Mouse (Mus musculus): Measurements from ENCODE around the gene Sirt6. TPM values are rescaled to one million over a fixed set of nuclear protein-coding genes. Genes with fewer than 3 reads are reported as not detected.
A peak's percentile ranks its signal among the peaks of the same experiment; 100 is the strongest.

The Sirt6 gene
- polyA plus RNA-seq, 1 experiment from 2014 or later: 52.3 TPM

GRCm38 (mm10) chr10:81591846-81592245, 35.8 kb downstream of the Sirt6 start:
- 86% methylated on average over 8 of the region's 9 CpGs for WGBS
- ATAC-seq: no peak
- Histone ChIP-seq H3K27me3 (ENCODE audit: control insufficient read depth, insufficient read depth, low read depth, low read length) (peaks cover 33% of the 10 kb centered on the region), H3K27ac (ENCODE audit: low read length) (no peak overlapping the region), H3K4me2 (ENCODE audit: low read length) (no peak overlapping the region), H3K4me3 (ENCODE audit: low read depth, low read length) (no peak overlapping the region), H3K9me3 (replicated peaks; ENCODE audit: control insufficient read depth, low read length, poor library complexity, severe bottlenecking) (no peaks in the 10 kb centered on the region), H3K36me3 (ENCODE audit: control insufficient read depth, insufficient read depth, low read length) (0 out of 2 replicates have a peak, but pooled peaks cover 4% of the 10 kb centered on the region), H3K9ac (ENCODE audit: low read depth, low read length) (no peak overlapping the region), H3K4me1 (ENCODE audit: control insufficient read depth, insufficient read depth, low read length) (peaks cover 16% of the 10 kb centered on the region)

- ATAC-seq: no peak
- Histone ChIP-seq H3K27ac (ENCODE audit: low read length) (no peak overlapping the region), H3K9ac (ENCODE audit: low read depth, low read length) (no peak overlapping the region), H3K9me3 (replicated peaks; ENCODE audit: control insufficient read depth, low read length, poor library complexity, severe bottlenecking) (no peaks in the 10 kb centered on the region), H3K4me2 (ENCODE audit: low read length) (no peak overlapping the region), H3K36me3 (ENCODE audit: control insufficient read depth, insufficient read depth, low read length) (0 out of 2 replicates have a peak, but pooled peaks cover 4% of the 10 kb centered on the region), H3K4me3 (ENCODE audit: low read depth, low read length) (no peak overlapping the region), H3K27me3 (ENCODE audit: control insufficient read depth, insufficient read depth, low read depth, low read length) (peaks cover 26% of the 10 kb centered on the region), H3K4me1 (ENCODE audit: control insufficient read depth, insufficient read depth, low read length) (no peaks in the 10 kb centered on the region)
- 73% methylated on average over 7 of the region's 7 CpGs for WGBS
These were observed 38.9 kb downstream of the Sirt6 start for GRCm38 (mm10) chr10:81588739-81589138.

DNA sequence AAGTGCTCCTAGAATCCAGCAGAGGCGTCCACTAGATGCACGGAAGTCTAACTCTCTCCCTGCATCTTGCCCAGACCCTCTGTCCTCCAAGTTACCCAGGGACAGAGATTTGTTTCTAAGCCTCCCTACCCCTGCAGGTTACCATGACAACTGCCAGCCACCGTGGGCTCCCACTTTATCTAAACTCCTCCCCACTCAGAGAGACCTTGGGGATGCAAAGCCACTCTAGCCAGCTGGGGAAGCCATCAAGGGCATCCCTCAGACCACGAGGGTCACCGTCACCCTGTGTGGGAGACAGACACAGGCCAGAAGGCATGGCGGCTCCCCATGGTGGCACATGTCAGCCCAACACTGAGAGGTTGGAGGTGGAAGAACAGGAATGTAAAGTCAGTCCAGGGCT, 44.2 kb downstream of the Sirt6 start:
- H3K9me3 ChIP-seq (replicated peaks; ENCODE audit: control insufficient read depth, low read length, poor library complexity, severe bottlenecking): no peaks in the 10 kb centered on the region
- H3K4me1 ChIP-seq (ENCODE audit: control insufficient read depth, insufficient read depth, low read length): no peaks in the 10 kb centered on the region
- ATAC-seq: no peak
- H3K27ac ChIP-seq (ENCODE audit: low read length): no peak overlapping the region
- H3K4me2 ChIP-seq (ENCODE audit: low read length): no peak overlapping the region
- 32% methylated on average over 6 of the region's 6 CpGs for WGBS
- no peak overlapping the region for H3K4me3 ChIP-seq (ENCODE audit: low read depth, low read length)
- peaks cover 21% of the 10 kb centered on the region; the same call in 1 of the 2 replicates for H3K27me3 ChIP-seq (ENCODE audit: control insufficient read depth, insufficient read depth, low read depth, low read length)
- no peak overlapping the region for H3K9ac ChIP-seq (ENCODE audit: low read depth, low read length)
- 0 out of 2 replicates have a peak, but pooled peaks cover 4% of the 10 kb centered on the region for H3K36me3 ChIP-seq (ENCODE audit: control insufficient read depth, insufficient read depth, low read length)

DNA sequence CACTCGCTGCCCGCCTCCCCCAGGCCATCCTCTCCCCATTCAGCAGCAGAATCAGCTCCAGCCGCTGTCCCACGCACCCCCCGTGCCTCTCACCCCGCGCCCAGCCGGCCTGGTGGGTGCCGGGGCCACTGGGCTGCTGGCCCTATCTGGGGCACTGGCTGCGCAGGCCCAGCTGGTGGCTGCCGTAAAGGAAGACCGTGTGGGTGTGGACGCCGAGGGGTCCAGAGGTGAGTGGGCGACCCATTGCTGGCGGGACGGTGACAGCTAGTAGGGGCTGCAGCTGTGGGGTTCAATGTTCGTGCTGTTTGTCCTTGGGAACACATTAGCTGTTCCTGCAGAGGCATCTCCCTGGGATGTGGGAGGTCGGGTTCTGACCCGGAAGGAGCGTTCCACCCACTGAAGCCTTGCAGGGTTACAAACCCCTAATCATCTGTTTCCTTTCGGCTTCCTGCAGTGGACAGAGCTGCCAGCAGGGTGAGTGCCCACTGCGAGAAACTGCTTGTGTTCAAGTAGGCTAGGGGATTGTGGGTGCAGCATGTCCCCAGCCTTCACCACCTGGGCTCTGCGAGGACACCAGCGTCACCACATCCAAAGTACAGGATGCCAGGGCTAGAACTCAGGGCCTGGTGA, 47.0 kb downstream of the Sirt6 start:
- 59% methylated on average over 25 of the region's 25 CpGs for WGBS
- H3K27me3 ChIP-seq (ENCODE audit: control insufficient read depth, insufficient read depth, low read depth, low read length): peaks cover 22% of the 10 kb centered on the region

GRCm38 (mm10) chr10:81579967-81580366, 47.6 kb downstream of the Sirt6 start:
- Histone ChIP-seq H3K4me2 (ENCODE audit: low read length) (no peak overlapping the region), H3K27me3 (ENCODE audit: control insufficient read depth, insufficient read depth, low read depth, low read length) (peaks cover 22% of the 10 kb centered on the region), H3K4me3 (ENCODE audit: low read depth, low read length) (no peak overlapping the region), H3K9me3 (replicated peaks; ENCODE audit: control insufficient read depth, low read length, poor library complexity, severe bottlenecking) (no peaks in the 10 kb centered on the region), H3K9ac (ENCODE audit: low read depth, low read length) (no peak overlapping the region), H3K4me1 (ENCODE audit: control insufficient read depth, insufficient read depth, low read length) (peaks cover 10% of the 10 kb centered on the region), H3K36me3 (ENCODE audit: control insufficient read depth, insufficient read depth, low read length) (no peaks in the 10 kb centered on the region), H3K27ac (ENCODE audit: low read length) (no peak overlapping the region)
- ATAC-seq: no peak
- 65% methylated on average over 4 of the region's 4 CpGs for WGBS

More for the DNA sequence above, 47.0 kb downstream of the Sirt6 start:
- Histone ChIP-seq H3K4me3 (ENCODE audit: low read depth, low read length) (no peak overlapping the region), H3K27ac (ENCODE audit: low read length) (no peak overlapping the region), H3K4me2 (ENCODE audit: low read length) (no peak overlapping the region), H3K9me3 (replicated peaks; ENCODE audit: control insufficient read depth, low read length, poor library complexity, severe bottlenecking) (no peaks in the 10 kb centered on the region), H3K9ac (ENCODE audit: low read depth, low read length) (no peak overlapping the region), H3K36me3 (ENCODE audit: control insufficient read depth, insufficient read depth, low read length) (no peaks in the 10 kb centered on the region), H3K4me1 (ENCODE audit: control insufficient read depth, insufficient read depth, low read length) (peaks cover 6% of the 10 kb centered on the region)
- ATAC-seq: no peak

DNA sequence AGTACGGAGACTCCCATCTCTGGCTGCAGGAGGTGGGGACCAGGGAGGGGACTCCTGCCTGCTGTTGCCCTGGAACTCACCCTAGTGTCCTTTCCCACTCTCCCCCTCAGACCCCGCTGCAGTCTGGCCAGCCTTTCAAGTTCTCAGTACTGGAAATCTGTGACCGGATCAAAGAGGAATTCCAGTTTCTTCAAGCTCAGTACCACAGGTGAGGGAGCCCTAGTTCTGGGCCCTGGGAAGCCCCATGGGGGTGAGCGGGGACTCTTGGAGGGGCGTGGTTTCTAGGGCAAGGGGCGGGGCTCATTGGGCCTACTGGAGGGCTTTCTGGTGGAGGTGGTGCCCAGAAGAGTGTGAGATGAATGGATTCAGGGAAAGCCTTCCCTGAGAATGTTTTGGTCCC, 51.9 kb downstream of the Sirt6 start:
- H3K9me3 ChIP-seq (replicated peaks; ENCODE audit: control insufficient read depth, low read length, poor library complexity, severe bottlenecking): no peaks in the 10 kb centered on the region
- H3K4me2 ChIP-seq (ENCODE audit: low read length): peak overlapping the region; percentile 88
- peak overlapping the region; percentile 80 for H3K9ac ChIP-seq (ENCODE audit: low read depth, low read length)
- WGBS: under 1% methylated on average over 6 of the region's 6 CpGs
- H3K27ac ChIP-seq (ENCODE audit: low read length): no peak overlapping the region
- H3K27me3 ChIP-seq (ENCODE audit: control insufficient read depth, insufficient read depth, low read depth, low read length): peaks cover 33% of the 10 kb centered on the region
- H3K4me3 ChIP-seq (ENCODE audit: low read depth, low read length): peak overlapping the region; percentile 62
- ATAC-seq: no peak
- peaks cover 27% of the 10 kb centered on the region for H3K4me1 ChIP-seq (ENCODE audit: control insufficient read depth, insufficient read depth, low read length)
- no peaks in the 10 kb centered on the region for H3K36me3 ChIP-seq (ENCODE audit: control insufficient read depth, insufficient read depth, low read length)

- Histone ChIP-seq H3K27ac (ENCODE audit: low read length) (peak overlapping the region; percentile 21; the same call in 1 of the 2 replicates), H3K9me3 (replicated peaks; ENCODE audit: control insufficient read depth, low read length, poor library complexity, severe bottlenecking) (no peaks in the 10 kb centered on the region), H3K36me3 (ENCODE audit: control insufficient read depth, insufficient read depth, low read length) (no peaks in the 10 kb centered on the region), H3K4me2 (ENCODE audit: low read length) (peak overlapping the region; percentile 88), H3K4me1 (ENCODE audit: control insufficient read depth, insufficient read depth, low read length) (peaks cover 32% of the 10 kb centered on the region), H3K27me3 (ENCODE audit: control insufficient read depth, insufficient read depth, low read depth, low read length) (peaks cover 30% of the 10 kb centered on the region), H3K9ac (ENCODE audit: low read depth, low read length) (peak overlapping the region; percentile 80), H3K4me3 (ENCODE audit: low read depth, low read length) (peak overlapping the region; percentile 62)
- 0% methylated on average over 29 of the region's 30 CpGs for WGBS
- ATAC-seq: no peak
These were observed 52.4 kb downstream of the Sirt6 start for GRCm38 (mm10) chr10:81575208-81575631.

DNA sequence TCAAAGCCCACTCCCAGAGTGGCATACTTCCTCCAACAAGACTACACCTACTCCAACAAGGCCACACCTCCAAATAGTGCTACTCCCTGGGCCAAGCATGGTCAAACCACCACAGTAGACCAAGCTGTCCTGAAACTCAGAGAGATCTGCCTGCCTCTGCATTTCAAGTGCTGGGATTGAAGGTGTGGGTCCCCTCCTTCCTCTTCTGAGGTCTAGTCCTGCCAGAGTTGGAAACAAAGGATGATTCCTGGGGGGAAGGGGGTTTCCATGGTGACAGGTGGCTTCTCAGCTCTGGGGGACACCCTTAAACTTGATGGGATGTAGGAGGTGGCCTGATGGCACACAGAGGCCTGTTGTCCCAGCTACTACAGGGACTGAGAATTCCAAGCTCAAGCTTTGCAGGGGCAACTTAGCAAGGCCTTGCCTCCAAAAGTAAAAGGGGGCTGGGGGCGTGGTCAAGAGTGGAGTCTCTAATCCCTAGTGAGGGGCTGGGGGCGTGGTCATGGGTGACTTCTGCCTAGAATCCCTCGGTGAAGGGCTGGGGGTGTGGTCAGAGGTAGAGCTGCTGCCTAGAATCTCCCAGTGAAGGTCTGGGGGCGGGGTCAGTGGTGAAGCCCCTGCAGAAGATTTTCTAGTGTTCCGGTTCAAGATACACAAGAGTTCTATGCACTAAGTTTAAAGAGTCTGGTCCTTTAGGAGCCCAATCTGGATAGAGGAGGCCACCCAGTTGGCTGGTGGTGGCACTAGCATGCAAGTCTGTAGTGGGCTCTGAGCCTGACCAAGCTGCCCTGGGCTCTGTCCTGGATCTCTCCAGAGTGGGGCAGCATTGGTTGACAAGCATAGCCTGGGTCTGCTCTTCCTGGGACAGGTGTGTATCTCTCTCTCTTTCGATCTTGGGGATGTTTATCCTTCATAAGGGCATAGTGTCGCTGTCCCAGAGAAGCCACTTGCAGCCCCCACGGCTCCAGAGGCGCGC, 53.2 kb downstream of the Sirt6 start, which contains the start of gene Tle2:
Tle2 (plus strand) TSS at position 481 of the 976 bp plus-strand sequence.
- H3K27me3 ChIP-seq (ENCODE audit: control insufficient read depth, insufficient read depth, low read depth, low read length): peaks cover 24% of the 10 kb centered on the region
- no peaks in the 10 kb centered on the region for H3K36me3 ChIP-seq (ENCODE audit: control insufficient read depth, insufficient read depth, low read length)
- peak within 1 kb of the TSS; percentile 88 for H3K4me2 ChIP-seq (ENCODE audit: low read length)
- H3K27ac ChIP-seq (ENCODE audit: low read length): peak within 1 kb of the TSS; percentile 21; the same call in 1 of the 2 replicates
- WGBS: 21% methylated on average over 10 of the region's 10 CpGs
- no peaks in the 10 kb centered on the region for H3K9me3 ChIP-seq (replicated peaks; ENCODE audit: control insufficient read depth, low read length, poor library complexity, severe bottlenecking)
- peak within 1 kb of the TSS; percentile 62 for H3K4me3 ChIP-seq (ENCODE audit: low read depth, low read length)
- H3K9ac ChIP-seq (ENCODE audit: low read depth, low read length): peak within 1 kb of the TSS; percentile 80
- peaks cover 34% of the 10 kb centered on the region for H3K4me1 ChIP-seq (ENCODE audit: control insufficient read depth, insufficient read depth, low read length)
- ATAC-seq: no peak
